Mouse (Mus musculus) embryonic facial prominence, embryonic 14.5 days (tissue): ENCODE data around the gene Naxe. TPM values are rescaled to one million over a fixed set of nuclear protein-coding genes. Genes with fewer than 3 reads are reported as not detected.

Experiments used
- ATAC-seq: fragments of 200-750 bp; cut with Nextera tagmentation; 2 replicates; pipeline ENCODE4 v1.8.0; 2017; ENCODE audit warnings: low read depth, moderate number of reproducible peaks, moderate TSS enrichment
- DNase-seq: peaks from one replicate; pipeline ENCODE4 v3.0.0-alpha.2; 2015; ENCODE audit warnings: low spot score
- H3K27ac ChIP-seq: fragments of 300-500 bp; sonication (generic); replicated peaks from 2 replicates; pipeline ENCODE4 v1.5.1; 2014; ENCODE audit warnings: low read depth, mild to moderate bottlenecking, low read length, moderate library complexity
- H3K27me3 ChIP-seq: fragments of 300-500 bp; sonication (generic); replicated peaks from 2 replicates; pipeline ENCODE4 v1.6.1; 2014; ENCODE audit warnings: low read length; ENCODE audit not compliant: control insufficient read depth, insufficient read depth
- H3K36me3 ChIP-seq: fragments of 300-500 bp; sonication (generic); 2 replicates; pipeline ENCODE4 v1.6.1; 2014; ENCODE audit warnings: low read length, mixed read lengths; ENCODE audit not compliant: control insufficient read depth, insufficient read depth
- H3K4me1 ChIP-seq: fragments of 300-500 bp; sonication (generic); 2 replicates; pipeline ENCODE4 v1.6.1; 2014; ENCODE audit warnings: antibody characterized with exemption, low read length; ENCODE audit not compliant: control insufficient read depth, insufficient read depth
- H3K4me2 ChIP-seq: fragments of 300-500 bp; sonication (generic); 2 replicates; pipeline ENCODE4 v1.6.1; 2014; ENCODE audit warnings: low read depth, mild to moderate bottlenecking, low read length, moderate library complexity, mixed read lengths
- H3K4me3 ChIP-seq: fragments of 300-500 bp; sonication (generic); 2 replicates; pipeline ENCODE4 v1.5.1; 2014; ENCODE audit warnings: low read depth, mild to moderate bottlenecking, low read length
- H3K9ac ChIP-seq: fragments of 300-500 bp; sonication (generic); 2 replicates; pipeline ENCODE4 v1.6.1; 2014; ENCODE audit warnings: low read depth, mild to moderate bottlenecking, low read length, moderate library complexity, mixed read lengths
- H3K9me3 ChIP-seq: fragments of 300-500 bp; sonication (generic); 2 replicates; pipeline ENCODE4 v1.6.1; 2016; ENCODE audit warnings: low read length; ENCODE audit not compliant: control insufficient read depth
- WGBS: fragments of 180-500 bp; shearing (Covaris S2); extraction: QIAGEN DNeasy Blood & Tissue Kit; methylation state at CpG from one replicate; pipeline ENCODE4 v1.1.7; 2014; 5-methylcytosine and 5-hydroxymethylcytosine counted together
- polyA plus RNA-seq: library from polyadenylated mRNA; unstranded; fragments of >200 nt; fragmentation: Nextera tagmentation; extraction: Ambion mirVana; gene quantifications from 2 replicates; pipeline ENCODE4 v1.2.1, GENCODE M21; 2014

The Naxe gene
- polyA plus RNA-seq, 1 experiment from 2014 or later: 179 TPM

DNA sequence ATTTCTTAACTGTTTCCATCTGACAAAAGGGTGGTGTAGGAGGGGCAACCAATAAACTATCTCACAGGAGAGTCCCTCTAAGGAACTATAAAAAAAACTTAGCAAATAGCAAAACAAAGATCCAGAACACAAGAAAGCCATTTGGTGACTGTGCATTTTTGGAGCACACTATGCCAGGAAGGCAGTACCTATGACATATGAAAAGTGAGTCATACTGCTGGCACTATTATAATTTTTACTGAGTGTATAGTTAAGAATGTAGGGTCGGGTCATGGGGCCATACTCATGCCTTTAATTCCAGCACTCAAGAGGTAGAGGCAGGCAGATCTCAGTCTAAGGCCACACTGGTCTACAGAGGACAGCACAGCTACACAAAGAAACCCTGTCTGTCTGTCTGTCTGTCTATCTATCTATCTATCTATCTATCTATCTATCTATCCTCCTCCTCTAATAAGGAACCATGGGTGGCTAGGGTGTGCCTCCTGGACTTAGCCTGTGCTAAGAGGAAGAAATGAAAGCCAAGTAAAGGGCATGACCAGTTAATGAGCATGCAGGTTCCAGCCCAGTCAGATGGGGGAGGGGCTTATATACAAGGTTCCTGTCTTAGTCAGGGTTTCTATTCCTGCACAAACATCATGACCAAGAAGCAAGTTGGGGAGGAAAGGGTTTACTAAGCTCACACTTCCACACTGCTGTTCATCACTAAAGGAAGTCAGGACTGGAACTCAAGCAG lies 22.6 kb downstream of the Naxe start:
- no peak overlapping the region for H3K4me3 ChIP-seq
- DNase-seq: no peak
- ATAC-seq: no peak
- WGBS: 56% methylated on average over 1 of the region's 1 CpGs
- H3K4me1 ChIP-seq: no peaks in the 10 kb centered on the region
- no peaks in the 10 kb centered on the region for H3K36me3 ChIP-seq
- peaks cover 23% of the 10 kb centered on the region for H3K27me3 ChIP-seq
- no peak overlapping the region for H3K4me2 ChIP-seq
- no peaks in the 10 kb centered on the region for H3K9me3 ChIP-seq
- H3K9ac ChIP-seq: no peak overlapping the region
- H3K27ac ChIP-seq: no peak overlapping the region

DNA sequence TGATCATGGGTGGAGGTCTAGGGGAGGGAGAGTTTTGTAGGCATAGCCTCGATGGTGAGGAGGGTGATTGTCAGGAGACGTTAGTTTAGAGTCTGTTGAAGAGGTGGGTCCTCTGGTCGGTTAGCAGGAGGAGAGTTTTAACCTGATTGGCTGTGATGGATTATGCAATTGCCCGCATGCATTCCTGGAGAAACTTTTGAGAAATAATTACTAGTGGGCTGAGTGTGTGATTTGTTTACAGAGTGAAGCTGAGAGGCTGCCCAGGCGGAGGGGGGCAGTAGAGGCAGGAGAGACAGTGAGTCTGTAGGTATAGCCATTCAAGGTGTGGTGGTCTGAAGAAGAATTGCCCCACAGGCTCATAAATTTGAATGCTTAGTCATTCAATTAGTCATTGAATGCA lies 24.8 kb downstream of the Naxe start:
- no peak for DNase-seq
- 0 out of 2 replicates have a peak, but pooled peaks cover under 1% of the 10 kb centered on the region for H3K9me3 ChIP-seq
- H3K4me1 ChIP-seq: no peaks in the 10 kb centered on the region
- no peak overlapping the region for H3K9ac ChIP-seq
- H3K36me3 ChIP-seq: no peaks in the 10 kb centered on the region
- no peak overlapping the region for H3K4me3 ChIP-seq
- WGBS: 64% methylated on average over 5 of the region's 5 CpGs
- H3K4me2 ChIP-seq: no peak overlapping the region
- no peak overlapping the region for H3K27ac ChIP-seq
- no peak for ATAC-seq
- peaks cover 24% of the 10 kb centered on the region for H3K27me3 ChIP-seq

DNA sequence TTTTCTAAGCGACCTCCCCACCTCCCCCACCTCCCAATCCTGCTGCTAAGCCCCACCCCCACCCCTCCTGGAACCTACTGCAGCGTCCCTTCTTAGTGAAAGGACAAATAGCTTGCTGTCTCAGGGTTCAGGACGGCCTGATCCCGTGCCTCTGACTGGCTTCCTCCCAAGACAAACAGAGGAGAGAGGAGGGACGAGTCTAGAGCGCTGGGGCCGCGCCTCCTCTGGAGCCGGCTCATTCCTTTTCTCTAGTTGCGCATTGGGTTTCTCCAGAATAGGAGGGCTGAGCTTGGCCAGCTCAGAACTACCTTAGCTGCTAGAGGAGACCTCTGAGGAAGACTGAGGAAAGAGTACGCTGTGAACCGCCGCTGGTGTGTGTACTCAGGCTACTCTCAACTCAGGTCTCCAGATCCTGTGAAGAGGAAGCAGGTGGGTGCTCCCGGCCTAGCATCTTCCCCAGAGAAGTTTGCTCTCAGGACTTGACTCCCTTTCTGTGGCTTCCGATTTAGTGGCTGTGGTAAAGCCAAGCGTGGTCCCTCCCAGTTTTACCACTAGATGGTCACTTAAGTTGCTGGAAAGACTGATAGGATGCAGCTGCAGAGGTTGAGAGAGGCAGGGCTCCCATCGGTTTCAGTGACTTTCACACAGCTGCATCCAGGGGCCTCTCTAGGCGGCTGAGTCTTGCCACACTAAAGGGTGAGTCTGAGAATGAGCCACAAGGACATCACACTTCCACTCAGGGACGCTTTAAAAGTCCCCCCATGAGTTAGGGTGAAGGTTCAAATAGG lies 27.5 kb downstream of the Naxe start:
- WGBS: 15% methylated on average over 19 of the region's 19 CpGs

DNA sequence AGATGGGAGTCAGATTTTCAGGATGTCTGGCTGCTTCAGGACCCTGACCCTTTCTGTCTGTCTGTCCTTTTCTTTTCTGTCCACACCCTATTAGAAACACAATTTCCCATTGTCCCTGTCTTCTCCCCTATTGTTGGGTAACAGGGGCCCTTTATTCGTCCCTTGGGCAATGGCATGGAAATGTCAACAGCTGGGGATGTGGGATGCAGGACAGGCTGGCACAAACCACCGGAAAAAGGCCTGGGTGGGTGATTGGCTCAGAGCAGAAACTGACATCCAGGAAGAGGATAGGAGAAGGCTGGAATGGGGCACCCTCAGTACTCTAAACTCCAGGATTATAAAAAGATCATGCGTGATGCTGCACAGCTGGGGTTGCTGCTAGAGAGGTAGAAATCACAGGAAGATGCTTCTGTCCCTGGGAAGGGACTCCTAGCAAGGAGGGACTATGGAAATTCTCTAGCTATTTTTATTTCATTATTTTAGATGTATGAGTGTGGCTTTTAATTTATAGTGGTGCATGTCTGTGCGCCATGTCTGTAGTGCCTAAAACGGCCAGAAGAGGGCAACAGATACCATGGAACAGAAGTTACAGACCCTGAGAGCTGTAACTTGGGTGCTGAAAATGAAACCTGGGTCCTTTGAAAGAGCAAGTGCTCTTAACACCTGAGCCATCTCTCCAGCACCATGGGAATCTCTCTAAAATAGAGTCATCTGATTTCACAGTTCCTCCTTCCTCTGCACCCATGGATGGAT lies 30.7 kb downstream of the Naxe start, which contains the start of gene Hapln2:
TSS of gene Hapln2 (minus strand) at position 150 of the 753 bp plus-strand sequence.
- peaks cover 10% of the 10 kb centered on the region for H3K9me3 ChIP-seq
- H3K4me1 ChIP-seq: peaks cover 9% of the 10 kb centered on the region
- H3K36me3 ChIP-seq: no peaks in the 10 kb centered on the region
- WGBS: 44% methylated on average over 5 of the region's 5 CpGs
- H3K9ac ChIP-seq: no peak within 1 kb of the TSS
- no peak within 1 kb of the TSS for H3K4me2 ChIP-seq
- no peak for DNase-seq
- H3K4me3 ChIP-seq: no peak within 1 kb of the TSS
- peaks cover 68% of the 10 kb centered on the region for H3K27me3 ChIP-seq
- no peak within 1 kb of the TSS for H3K27ac ChIP-seq
- ATAC-seq: no peak

More for the DNA sequence above, 27.5 kb downstream of the Naxe start:
- Histone ChIP-seq H3K9me3 (peaks cover 7% of the 10 kb centered on the region), H3K36me3 (no peaks in the 10 kb centered on the region), H3K4me2 (no peak overlapping the region), H3K4me3 (no peak overlapping the region), H3K4me1 (no peaks in the 10 kb centered on the region), H3K27me3 (peaks cover 37% of the 10 kb centered on the region), H3K27ac (no peak overlapping the region), H3K9ac (no peak overlapping the region)
- DNase-seq: peak; percentile 41
- ATAC-seq: no peak

DNA sequence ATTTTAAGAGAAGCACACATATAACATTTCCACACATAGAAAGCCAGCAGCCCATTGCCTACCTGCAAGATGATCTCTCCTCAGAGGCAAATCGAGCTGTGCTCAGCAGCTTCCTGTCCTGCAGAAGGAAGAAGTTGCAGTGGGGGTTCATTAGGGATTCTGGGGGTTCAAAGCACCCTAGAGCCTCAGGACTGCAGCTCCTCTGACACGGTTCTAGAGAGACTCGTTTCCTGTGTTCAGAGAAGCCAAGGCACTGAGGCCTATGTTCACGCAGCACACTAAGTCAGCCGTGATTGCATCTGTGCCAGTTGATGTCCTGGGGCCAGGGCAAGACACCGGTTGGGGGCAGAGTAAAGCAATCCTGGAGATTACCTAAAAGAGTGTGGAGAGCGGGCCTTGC lies 31.5 kb downstream of the Naxe start:
- Histone ChIP-seq H3K27ac (no peak overlapping the region), H3K36me3 (no peaks in the 10 kb centered on the region), H3K9ac (no peak overlapping the region), H3K9me3 (peaks cover 10% of the 10 kb centered on the region), H3K4me3 (no peak overlapping the region), H3K4me2 (no peak overlapping the region), H3K4me1 (peaks cover 13% of the 10 kb centered on the region), H3K27me3 (peaks cover 72% of the 10 kb centered on the region)
- WGBS: 53% methylated on average over 7 of the region's 7 CpGs
- DNase-seq (no peak), ATAC-seq (no peak)

DNA sequence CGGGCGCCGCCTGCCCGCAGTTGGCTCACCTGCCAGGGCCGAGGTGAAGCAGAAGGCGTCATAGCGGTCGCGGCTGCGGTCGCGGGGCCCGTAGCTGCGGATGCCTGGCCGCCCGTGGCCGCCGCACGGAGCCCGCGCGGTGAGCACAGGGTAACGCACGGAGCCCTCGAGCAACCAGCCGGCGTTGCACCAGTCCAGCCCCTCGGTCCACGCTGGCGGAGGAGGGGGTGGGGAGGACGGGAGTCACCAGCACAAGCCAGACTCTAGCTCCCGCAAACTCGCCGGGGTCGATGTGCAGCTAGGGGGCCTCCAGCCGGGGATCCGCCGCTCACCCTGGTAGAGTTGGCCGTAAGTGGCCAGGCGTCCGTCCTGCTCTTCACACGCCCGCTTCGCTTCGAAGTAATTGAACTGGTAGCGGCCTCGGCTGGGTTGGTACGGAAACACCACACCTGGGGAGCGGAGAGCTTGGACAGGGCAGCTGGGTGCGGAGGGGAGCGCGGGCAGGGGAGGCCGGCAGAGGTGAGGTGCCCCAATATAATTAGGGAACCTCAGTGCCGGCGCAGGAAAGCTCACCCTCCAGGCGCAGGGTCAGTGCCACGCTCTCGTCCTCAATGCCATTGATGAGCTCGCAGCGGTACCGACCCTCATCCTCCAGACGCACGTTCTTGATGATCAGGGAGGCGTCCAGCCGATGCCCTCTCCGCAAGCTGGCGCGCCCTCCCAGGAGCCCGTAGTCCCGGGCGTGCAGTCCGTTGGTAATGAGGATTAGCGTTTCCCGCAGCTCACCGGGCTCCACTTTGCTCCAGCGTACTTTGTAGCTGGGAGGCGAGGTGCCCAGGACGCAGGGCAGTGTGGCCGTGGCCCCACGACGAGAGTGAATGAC lies 34.9 kb downstream of the Naxe start:
- no peak overlapping the region for H3K27ac ChIP-seq
- H3K4me2 ChIP-seq: peak overlapping the region; percentile 97
- DNase-seq (no peak), ATAC-seq (peak; percentile 70)
- peak overlapping the region; percentile 49; the same call in 1 of the 2 replicates for H3K9ac ChIP-seq
- peaks cover 13% of the 10 kb centered on the region for H3K4me1 ChIP-seq
- peaks cover 10% of the 10 kb centered on the region for H3K9me3 ChIP-seq
- H3K27me3 ChIP-seq: peaks cover 78% of the 10 kb centered on the region
- H3K36me3 ChIP-seq: no peaks in the 10 kb centered on the region
- H3K4me3 ChIP-seq: peak overlapping the region; percentile 52
- under 1% methylated on average over 47 of the region's 81 CpGs for WGBS

DNA sequence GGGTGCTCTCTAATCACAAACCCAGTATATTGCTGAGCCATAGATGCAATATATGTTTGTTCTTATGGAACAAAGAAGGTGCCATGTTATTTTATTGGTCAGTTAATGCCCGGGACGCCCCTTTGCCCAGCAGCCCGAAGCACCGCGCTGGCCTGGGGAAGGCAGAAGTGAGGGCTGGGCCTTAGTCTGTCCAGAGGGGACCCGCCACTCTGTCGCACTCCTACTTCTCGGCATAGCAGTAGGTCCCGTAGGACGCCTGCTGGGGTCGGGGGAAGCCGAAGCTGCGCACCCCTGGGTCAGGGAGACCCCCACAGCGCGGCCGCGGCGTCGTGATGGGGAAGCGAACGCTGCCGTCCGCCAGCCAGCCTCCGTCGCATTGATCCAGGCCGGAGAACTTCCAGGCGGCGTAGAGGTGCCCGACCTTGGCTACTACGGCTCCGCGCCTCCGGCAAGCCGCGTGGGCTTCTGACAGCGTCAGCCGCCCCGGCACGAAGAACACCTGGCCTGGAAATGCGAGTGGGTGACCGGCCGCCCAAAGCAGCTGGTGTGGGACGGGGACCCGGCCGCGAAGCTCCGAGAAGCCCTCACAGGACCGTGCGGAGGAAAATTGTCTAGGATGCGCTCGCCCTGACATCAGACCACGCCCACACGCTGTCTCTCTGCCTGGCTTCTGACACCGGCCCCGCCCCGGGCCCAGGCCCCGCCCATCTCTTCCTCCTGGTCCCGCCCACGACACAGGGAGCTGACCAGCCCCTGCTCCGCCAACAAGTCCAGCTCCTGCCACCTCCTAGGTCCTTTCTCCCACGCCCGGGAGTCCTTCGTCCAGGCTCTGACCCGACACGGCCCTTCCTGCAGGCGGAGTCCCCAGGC lies 35.7 kb downstream of the Naxe start:
- Histone ChIP-seq H3K27me3 (peaks cover 78% of the 10 kb centered on the region), H3K9ac (peak overlapping the region; percentile 49; the same call in 1 of the 2 replicates), H3K4me1 (peaks cover 13% of the 10 kb centered on the region), H3K4me2 (peak overlapping the region; percentile 97), H3K4me3 (peak overlapping the region; percentile 52), H3K36me3 (no peaks in the 10 kb centered on the region), H3K27ac (no peak overlapping the region), H3K9me3 (0 out of 2 replicates have a peak, but pooled peaks cover 4% of the 10 kb centered on the region)
- ATAC-seq (peak; percentile 89), DNase-seq (peak; percentile 88)
- WGBS: under 1% methylated on average over 47 of the region's 66 CpGs
